Mouse (Mus musculus): Measurements from ENCODE around the gene Clps. TPM values are rescaled to one million over a fixed set of nuclear protein-coding genes. Genes with fewer than 3 reads are reported as not detected.

Gene Clps
- polyA plus RNA-seq, 1 experiment from 2014 or later: not detected

DNA sequence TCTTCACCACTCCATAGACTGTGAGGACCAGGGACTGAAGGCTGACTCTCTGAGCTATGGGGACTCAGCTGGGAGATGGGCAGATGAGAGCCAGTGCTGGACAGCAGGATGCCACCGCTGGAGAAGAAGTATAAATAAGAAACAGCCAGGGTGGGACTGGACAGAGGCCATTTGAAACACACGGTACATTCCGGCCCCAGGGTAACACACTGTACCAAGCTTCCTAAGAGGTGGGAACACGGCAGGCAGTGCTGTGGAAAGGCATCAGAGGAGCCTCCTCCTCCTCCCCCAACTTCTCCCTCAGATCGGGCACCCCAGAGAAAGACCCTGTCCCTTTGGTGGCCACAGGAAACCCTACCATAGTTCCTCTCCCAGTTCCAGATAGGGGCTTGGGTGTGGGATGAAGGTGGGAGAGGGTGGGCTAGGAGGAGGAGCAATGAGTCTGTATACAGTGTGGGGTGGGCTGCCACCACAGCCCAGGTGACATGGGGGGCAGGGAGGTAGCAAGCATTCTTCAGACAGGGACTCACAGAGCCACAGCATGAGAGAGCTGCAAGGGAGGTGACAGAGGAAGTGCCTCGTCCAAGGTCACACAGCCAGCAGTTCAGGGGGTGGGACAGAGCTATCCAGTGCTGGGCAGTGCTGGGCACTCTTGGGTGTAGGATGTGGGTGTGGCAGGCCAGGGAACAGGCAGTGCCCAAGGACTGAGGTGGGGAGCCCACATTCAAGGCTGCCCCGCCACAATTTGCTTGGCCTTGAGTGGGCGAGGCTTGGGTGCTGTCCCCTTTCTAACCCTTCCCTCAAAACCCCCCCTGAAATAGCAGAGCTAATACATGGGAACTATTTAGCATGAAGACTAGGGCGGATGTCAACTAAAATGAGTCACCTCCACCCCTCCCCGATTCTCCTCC is 44.9 kb downstream of the Clps start:
- Histone ChIP-seq H3K4me3 (ENCODE audit: low read depth, low read length) (no peak overlapping the region), H3K36me3 (replicated peaks; ENCODE audit: control insufficient read depth, insufficient read depth, low read depth, low read length) (no peaks in the 10 kb centered on the region), H3K4me1 (ENCODE audit: control insufficient read depth, insufficient read depth, low read length) (peaks cover 3% of the 10 kb centered on the region), H3K27me3 (ENCODE audit: control insufficient read depth, insufficient read depth, low read length) (no peaks in the 10 kb centered on the region; the same call in 1 of the 2 replicates), H3K9me3 (replicated peaks; ENCODE audit: control insufficient read depth, low read length) (no peaks in the 10 kb centered on the region), H3K4me2 (ENCODE audit: low read depth, low read length) (no peak overlapping the region), H3K9ac (replicated peaks; ENCODE audit: low read length) (no peak overlapping the region), H3K27ac (replicated peaks; ENCODE audit: low read depth, low read length) (no peak overlapping the region)
- no peak for DNase-seq (ENCODE audit: low spot score)
- WGBS: 62% methylated on average over 9 of the region's 10 CpGs
- no peak for ATAC-seq (replicated peaks; ENCODE audit: insufficient number of reproducible peaks, low FRiP score, low TSS enrichment, low read depth)

DNA sequence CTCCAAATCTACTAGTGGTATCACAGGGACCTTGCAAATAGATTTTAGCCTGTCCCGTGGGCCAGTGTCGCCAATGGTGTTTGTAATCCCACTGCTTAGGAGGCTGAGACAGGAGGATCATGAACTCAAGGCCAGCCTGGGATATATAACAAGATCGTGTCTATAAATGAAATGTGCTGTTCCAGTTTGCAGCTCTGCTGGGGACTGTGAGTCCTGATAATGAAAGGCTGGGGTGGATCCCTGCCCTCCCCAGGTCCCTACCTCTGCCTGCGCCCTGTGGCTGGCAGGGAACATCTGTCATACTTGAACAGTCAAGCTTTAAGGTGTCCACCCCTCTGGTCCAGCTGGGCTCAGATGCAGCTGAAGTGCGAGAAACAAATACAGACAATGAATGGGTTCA is 46.0 kb downstream of the Clps start:
- ATAC-seq (replicated peaks; ENCODE audit: insufficient number of reproducible peaks, low FRiP score, low TSS enrichment, low read depth): no peak
- Histone ChIP-seq H3K36me3 (replicated peaks; ENCODE audit: control insufficient read depth, insufficient read depth, low read depth, low read length) (no peaks in the 10 kb centered on the region), H3K4me3 (ENCODE audit: low read depth, low read length) (no peak overlapping the region), H3K4me2 (ENCODE audit: low read depth, low read length) (no peak overlapping the region), H3K4me1 (ENCODE audit: control insufficient read depth, insufficient read depth, low read length) (peaks cover 8% of the 10 kb centered on the region), H3K9me3 (replicated peaks; ENCODE audit: control insufficient read depth, low read length) (no peaks in the 10 kb centered on the region), H3K27me3 (ENCODE audit: control insufficient read depth, insufficient read depth, low read length) (no peaks in the 10 kb centered on the region; the same call in 1 of the 2 replicates), H3K27ac (replicated peaks; ENCODE audit: low read depth, low read length) (no peak overlapping the region), H3K9ac (replicated peaks; ENCODE audit: low read length) (no peak overlapping the region)
- DNase-seq (ENCODE audit: low spot score): no peak
- WGBS: 75% methylated on average over 5 of the region's 5 CpGs

DNA sequence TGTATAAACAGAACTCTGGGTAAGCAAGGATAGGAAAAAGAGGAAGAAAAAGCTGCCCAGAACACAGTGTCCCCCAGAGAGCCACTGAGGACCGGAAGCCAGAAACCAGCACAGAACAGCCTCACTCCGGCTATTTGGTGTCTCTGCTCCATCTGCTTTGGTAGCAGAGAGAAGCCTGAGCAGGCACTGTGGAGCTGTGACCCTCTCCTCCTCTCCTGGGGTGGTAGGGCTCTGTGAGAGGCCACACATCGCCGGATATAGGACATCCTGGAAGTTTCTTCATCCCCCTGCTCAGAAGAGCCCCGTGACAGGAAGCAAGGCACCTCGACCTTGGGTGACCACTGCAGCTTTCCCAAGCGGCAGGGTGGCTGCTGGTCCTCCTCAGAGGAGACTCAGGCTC is 46.7 kb downstream of the Clps start:
- Histone ChIP-seq H3K27ac (replicated peaks; ENCODE audit: low read depth, low read length) (no peak overlapping the region), H3K9me3 (replicated peaks; ENCODE audit: control insufficient read depth, low read length) (no peaks in the 10 kb centered on the region), H3K4me3 (ENCODE audit: low read depth, low read length) (no peak overlapping the region), H3K36me3 (replicated peaks; ENCODE audit: control insufficient read depth, insufficient read depth, low read depth, low read length) (no peaks in the 10 kb centered on the region), H3K4me1 (ENCODE audit: control insufficient read depth, insufficient read depth, low read length) (peaks cover 8% of the 10 kb centered on the region), H3K4me2 (ENCODE audit: low read depth, low read length) (no peak overlapping the region), H3K27me3 (ENCODE audit: control insufficient read depth, insufficient read depth, low read length) (no peaks in the 10 kb centered on the region; the same call in 1 of the 2 replicates), H3K9ac (replicated peaks; ENCODE audit: low read length) (no peak overlapping the region)
- DNase-seq (ENCODE audit: low spot score) (no peak), ATAC-seq (replicated peaks; ENCODE audit: insufficient number of reproducible peaks, low FRiP score, low TSS enrichment, low read depth) (no peak)
- 55% methylated on average over 7 of the region's 7 CpGs for WGBS

DNA sequence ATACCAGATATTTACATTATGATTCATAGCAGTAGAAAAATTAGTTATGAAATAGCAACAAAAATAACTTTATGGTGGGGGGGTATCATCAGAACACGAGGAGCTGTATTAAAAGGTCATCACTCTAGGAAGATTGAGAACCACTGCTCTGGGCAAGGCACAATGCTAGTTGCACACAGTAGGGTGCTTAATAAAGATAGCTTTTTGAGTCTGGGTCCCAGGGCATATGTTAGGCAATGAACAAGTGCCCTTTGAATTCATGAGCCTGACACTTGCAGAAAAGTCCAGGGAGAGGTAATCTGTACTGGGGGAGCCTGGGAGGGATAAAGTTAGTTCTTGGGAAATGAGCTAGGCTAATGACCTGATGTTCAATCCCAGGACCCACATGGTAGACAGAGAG is 47.2 kb downstream of the Clps start:
- no peak for DNase-seq (ENCODE audit: low spot score)
- Histone ChIP-seq H3K9ac (replicated peaks; ENCODE audit: low read length) (no peak overlapping the region), H3K36me3 (replicated peaks; ENCODE audit: control insufficient read depth, insufficient read depth, low read depth, low read length) (no peaks in the 10 kb centered on the region), H3K4me2 (ENCODE audit: low read depth, low read length) (no peak overlapping the region), H3K4me3 (ENCODE audit: low read depth, low read length) (no peak overlapping the region), H3K27me3 (ENCODE audit: control insufficient read depth, insufficient read depth, low read length) (no peaks in the 10 kb centered on the region; the same call in 1 of the 2 replicates), H3K4me1 (ENCODE audit: control insufficient read depth, insufficient read depth, low read length) (peaks cover 8% of the 10 kb centered on the region; the same call in 1 of the 2 replicates), H3K27ac (replicated peaks; ENCODE audit: low read depth, low read length) (no peak overlapping the region), H3K9me3 (replicated peaks; ENCODE audit: control insufficient read depth, low read length) (no peaks in the 10 kb centered on the region)
- ATAC-seq (replicated peaks; ENCODE audit: insufficient number of reproducible peaks, low FRiP score, low TSS enrichment, low read depth): no peak
- 73% methylated on average over 1 of the region's 1 CpGs for whole genome bisulfite sequencing

DNA sequence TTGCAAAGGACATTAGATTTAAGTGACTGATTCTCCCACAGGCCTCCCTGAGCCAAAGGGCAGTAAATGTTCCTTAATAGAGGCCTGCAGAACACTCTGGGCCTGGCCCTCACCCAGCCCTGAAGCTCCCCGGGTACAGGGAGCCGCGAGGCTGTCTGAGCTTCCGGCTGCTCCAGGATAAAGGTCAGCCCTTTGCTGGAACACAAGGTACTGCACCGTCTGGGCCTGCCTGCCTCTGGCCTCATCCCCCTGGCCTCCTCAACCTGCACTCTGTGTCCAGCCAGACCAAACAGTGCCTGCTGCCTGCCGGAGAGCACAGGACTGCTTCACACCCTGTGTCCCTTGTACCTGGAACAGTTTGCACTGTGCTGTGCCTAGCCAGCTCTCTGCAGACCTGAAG is 47.9 kb downstream of the Clps start:
- no peaks in the 10 kb centered on the region for H3K27me3 ChIP-seq (ENCODE audit: control insufficient read depth, insufficient read depth, low read length)
- DNase-seq (ENCODE audit: low spot score) (no peak), ATAC-seq (replicated peaks; ENCODE audit: insufficient number of reproducible peaks, low FRiP score, low TSS enrichment, low read depth) (no peak)
- no peak overlapping the region for H3K4me3 ChIP-seq (ENCODE audit: low read depth, low read length)
- H3K4me2 ChIP-seq (ENCODE audit: low read depth, low read length): no peak overlapping the region
- H3K9me3 ChIP-seq (replicated peaks; ENCODE audit: control insufficient read depth, low read length): no peaks in the 10 kb centered on the region
- WGBS: 30% methylated on average over 6 of the region's 6 CpGs
- no peaks in the 10 kb centered on the region for H3K36me3 ChIP-seq (replicated peaks; ENCODE audit: control insufficient read depth, insufficient read depth, low read depth, low read length)
- H3K9ac ChIP-seq (replicated peaks; ENCODE audit: low read length): no peak overlapping the region
- peaks cover 8% of the 10 kb centered on the region; the same call in 1 of the 2 replicates for H3K4me1 ChIP-seq (ENCODE audit: control insufficient read depth, insufficient read depth, low read length)
- H3K27ac ChIP-seq (replicated peaks; ENCODE audit: low read depth, low read length): no peak overlapping the region

DNA sequence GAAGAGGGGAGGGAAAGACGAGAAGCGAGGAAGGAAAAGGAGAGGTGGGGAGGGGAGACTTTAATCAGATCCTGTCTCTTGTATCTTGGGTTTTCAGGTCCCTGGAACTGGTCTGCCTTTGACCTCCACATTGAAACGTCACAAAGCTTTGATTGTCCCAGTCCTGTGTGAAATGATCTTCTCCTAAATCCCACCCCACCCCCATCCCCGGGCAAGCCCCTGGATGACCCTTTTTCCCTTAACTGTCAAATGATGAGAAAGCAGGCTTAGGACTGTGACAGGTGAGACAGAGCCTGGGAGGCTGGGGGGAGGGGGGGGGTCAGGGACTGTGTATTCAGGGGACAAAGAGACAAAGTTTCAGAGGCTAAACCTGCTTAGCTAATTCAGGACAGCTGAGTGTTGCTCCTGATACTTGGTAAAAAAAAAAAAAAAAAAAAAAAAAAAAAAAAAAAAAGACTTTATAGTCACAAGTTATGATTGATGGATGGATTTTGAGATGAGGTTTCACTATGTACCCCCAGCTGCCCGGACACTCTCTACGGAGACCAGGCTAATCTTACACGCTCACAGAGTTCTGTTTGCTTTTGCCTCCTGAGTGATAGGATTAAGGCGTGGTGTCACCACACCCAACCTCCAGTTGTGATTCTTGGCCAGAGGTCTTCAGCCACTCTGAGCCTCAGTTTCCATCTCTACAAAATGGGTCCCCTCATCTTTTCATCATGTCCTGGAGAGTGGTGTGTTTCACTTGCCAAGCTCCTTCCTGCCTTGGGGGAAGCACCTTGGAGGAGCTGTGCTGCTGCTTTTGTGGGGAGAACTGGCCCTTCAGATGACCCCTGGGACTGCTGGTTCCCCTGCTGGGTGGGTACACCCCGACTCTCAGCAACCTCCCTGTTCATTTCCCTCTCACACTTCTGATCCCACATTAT is 48.7 kb downstream of the Clps start:
- peaks cover 15% of the 10 kb centered on the region; the same call in 1 of the 2 replicates for H3K4me1 ChIP-seq (ENCODE audit: control insufficient read depth, insufficient read depth, low read length)
- no peaks in the 10 kb centered on the region for H3K36me3 ChIP-seq (replicated peaks; ENCODE audit: control insufficient read depth, insufficient read depth, low read depth, low read length)
- no peaks in the 10 kb centered on the region for H3K9me3 ChIP-seq (replicated peaks; ENCODE audit: control insufficient read depth, low read length)
- no peak overlapping the region for H3K9ac ChIP-seq (replicated peaks; ENCODE audit: low read length)
- WGBS: 28% methylated on average over 9 of the region's 9 CpGs
- no peak overlapping the region for H3K4me2 ChIP-seq (ENCODE audit: low read depth, low read length)
- H3K4me3 ChIP-seq (ENCODE audit: low read depth, low read length): no peak overlapping the region
- ATAC-seq (replicated peaks; ENCODE audit: insufficient number of reproducible peaks, low FRiP score, low TSS enrichment, low read depth) (no peak), DNase-seq (ENCODE audit: low spot score) (peak; percentile 28)
- H3K27ac ChIP-seq (replicated peaks; ENCODE audit: low read depth, low read length): no peak overlapping the region
- no peaks in the 10 kb centered on the region; the same call in 1 of the 2 replicates for H3K27me3 ChIP-seq (ENCODE audit: control insufficient read depth, insufficient read depth, low read length)

DNA sequence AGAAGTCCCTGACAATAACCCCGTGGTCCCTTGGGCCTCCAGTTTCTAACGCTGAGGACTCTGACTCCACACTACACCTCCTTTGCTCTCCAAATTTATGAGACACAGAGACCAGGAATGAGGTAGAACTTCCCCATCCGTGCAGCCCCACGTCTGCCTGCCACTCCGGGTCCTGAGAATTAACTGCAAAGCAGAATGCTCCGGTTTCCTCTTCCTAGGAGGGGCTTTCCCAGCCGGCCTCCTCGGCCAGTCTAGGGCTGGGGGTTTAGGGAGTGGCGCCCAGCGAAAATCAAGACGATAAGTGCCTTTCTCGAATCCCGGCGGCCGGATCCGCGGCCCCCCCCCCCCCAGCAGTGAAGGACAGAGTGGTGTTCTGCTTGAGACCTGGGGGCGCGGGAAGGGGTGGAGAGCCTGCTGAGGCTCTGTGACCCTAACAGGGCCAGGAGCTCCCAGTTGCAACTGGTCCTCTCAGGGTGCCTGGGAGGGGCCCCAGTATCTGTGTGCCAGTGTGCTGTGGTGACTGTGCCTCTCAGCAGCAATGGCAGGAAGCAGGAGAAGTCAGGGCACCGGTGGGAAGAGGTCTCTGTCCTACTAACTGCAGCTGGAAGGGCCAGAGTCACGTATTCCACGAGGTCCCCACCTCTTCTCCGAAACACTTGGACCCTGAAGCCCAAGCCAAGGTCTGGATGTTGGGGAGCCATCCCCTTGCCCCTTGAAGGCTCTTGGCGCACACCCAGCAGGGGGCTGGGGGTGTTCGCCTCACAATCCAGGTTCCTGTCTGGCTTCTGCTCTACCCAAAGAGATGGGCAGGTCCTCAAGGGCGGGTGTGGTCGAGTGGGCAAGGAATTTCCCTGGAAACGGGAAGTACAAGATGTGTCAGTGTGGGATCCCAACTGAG is 49.9 kb downstream of the Clps start:
- peak; percentile 58 for DNase-seq (ENCODE audit: low spot score)
- WGBS: 6% methylated on average over 26 of the region's 28 CpGs

More for the DNA sequence above, 49.9 kb downstream of the Clps start:
- ATAC-seq (replicated peaks; ENCODE audit: insufficient number of reproducible peaks, low FRiP score, low TSS enrichment, low read depth): 0 out of 2 replicates have a peak, but pooled peaks have one; percentile 8
- Histone ChIP-seq H3K27me3 (ENCODE audit: control insufficient read depth, insufficient read depth, low read length) (no peaks in the 10 kb centered on the region; the same call in 1 of the 2 replicates), H3K4me1 (ENCODE audit: control insufficient read depth, insufficient read depth, low read length) (peaks cover 15% of the 10 kb centered on the region; the same call in 1 of the 2 replicates), H3K9me3 (replicated peaks; ENCODE audit: control insufficient read depth, low read length) (no peaks in the 10 kb centered on the region), H3K36me3 (replicated peaks; ENCODE audit: control insufficient read depth, insufficient read depth, low read depth, low read length) (no peaks in the 10 kb centered on the region), H3K4me2 (ENCODE audit: low read depth, low read length) (peak overlapping the region; percentile 32), H3K9ac (replicated peaks; ENCODE audit: low read length) (peak overlapping the region; percentile 32), H3K27ac (replicated peaks; ENCODE audit: low read depth, low read length) (no peak overlapping the region), H3K4me3 (ENCODE audit: low read depth, low read length) (no peak overlapping the region)

All from embryonic facial prominence, embryonic 11.5 days (tissue).